Mouse (Mus musculus) urinary bladder, postnatal 4 days (tissue): ENCODE data around the gene Gm10322.

Experiments used
- DNase-seq, 2 experiments: peaks; one replicate each; pipeline ENCODE4 v3.0.0; 2021 to 2022; ENCODE audit warnings: low spot score in 2 of 2

The Gm10322 gene

DNA sequence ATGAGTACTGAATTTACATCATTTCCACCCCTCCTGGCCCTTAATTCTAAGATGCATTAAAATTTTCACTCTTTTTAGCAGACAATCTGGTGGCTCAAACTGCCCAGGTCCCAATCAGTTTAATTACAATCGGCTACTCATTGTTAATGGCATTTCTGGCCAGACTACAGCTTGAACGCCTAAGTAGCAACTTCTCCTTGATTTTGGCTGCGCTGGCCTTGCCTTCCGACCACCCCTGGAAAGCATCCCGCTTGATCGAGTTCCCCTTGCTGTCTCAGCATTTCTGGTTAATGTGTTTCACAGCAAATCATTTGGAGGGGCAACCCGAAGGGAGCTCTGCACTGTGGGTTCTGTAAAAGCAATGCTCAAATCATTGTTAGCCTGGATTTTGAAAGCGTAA, 13.8 kb upstream of the Gm10322 start:
- DNase-seq: no peak

- no peak for DNase-seq
Measured at GRCm38 (mm10) chr10:59602891-59603290, 13.0 kb upstream of the Gm10322 start.

- DNase-seq: no peak
Measured at GRCm38 (mm10) chr10:59603843-59604242, 12.0 kb upstream of the Gm10322 start.

DNA sequence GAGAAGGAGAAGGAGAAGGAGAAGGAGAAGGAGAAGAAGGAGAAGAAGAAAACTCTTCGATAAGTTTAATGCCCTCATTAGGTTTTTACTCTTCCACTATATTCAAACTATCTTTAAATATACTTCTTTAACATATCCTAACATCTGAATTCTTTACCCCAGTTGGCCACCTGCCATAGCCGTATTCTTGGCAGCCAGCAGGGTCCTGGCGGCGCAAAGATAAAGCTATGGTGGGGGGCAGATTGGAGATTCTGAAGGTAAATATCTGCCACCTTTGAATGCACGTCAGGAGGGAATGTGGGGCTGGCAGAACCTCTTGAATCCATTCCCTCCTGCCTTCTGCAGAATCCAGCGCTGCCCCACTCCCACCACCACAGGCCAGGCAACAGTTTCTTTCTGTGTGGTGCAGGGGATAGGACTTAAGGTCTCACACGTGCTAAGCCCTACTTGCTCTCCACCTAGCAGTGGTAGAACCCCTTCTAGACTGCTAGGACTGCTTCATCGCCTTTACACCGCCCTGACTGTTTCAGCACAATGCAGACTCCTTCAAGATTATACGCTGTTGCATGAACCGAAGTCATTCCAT, 10.9 kb upstream of the Gm10322 start:
- DNase-seq: no peak

DNA sequence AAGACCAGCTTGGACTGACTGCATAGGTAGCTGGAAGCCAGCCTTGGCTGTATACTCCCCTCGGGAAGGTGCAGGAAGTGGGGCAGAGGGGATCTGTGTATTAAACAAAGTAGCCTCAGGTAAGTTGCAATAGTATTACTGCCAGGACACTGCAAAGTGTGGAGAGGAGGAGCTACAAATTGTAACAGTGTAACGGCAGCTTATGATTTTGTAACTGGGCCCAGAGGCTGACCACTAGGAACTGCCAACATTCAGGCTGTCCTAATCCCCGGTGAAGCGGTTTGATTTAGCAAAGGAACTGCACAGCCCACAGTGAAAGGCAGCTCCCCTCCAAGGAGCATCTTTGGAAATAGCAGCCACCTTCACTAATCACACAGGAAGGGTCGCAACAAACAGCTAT, 2.6 kb upstream of the Gm10322 start:
- no peak for DNase-seq

DNA sequence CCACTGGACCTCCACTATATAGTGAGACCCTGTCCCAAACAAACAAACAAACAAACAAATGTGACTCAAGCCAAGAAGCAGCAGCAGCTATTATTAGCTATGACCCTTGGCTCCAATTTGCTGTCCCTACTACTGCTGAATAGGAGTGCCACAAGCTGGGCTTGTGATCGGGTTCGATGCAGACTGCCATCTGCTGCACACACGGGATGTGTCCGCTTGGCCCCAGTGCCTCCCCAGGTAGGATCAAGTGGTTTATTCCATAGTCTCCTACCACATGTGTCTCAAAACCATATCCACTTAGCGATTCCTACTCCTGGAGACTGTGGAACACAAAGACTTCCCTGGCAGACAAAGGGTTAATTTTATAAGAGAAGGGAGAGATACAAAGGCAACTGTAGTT, 1.7 kb upstream of the Gm10322 start:
- no peak for DNase-seq

GRCm38 (mm10) chr10:59615411-59615810, 452 bp upstream of the Gm10322 start:
- DNase-seq: no peak

DNA sequence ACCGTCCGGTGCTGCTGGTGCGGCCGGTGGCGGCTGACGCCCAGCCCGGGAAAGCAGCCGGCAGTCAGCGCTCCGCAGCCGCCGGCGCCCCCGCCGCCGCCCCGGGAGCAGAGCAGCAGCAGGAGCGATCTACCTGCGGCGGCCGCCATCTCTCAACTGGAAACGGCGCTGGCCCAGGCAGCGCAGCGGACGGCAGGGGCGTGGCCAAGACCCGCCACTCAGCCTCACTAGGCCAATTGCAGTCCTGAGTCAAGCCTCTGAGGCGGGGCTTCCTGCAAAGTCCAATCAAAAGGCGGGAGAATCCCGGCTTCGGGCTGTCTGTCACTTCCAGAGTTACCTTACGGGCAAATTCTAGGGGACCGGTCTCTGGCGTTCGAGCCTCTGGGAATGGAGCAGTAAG, 659 bp downstream of the Gm10322 start, which contains the start of gene Mcu:
Gene Mcu, minus strand, starts transcription at position 171 of the 400 bp plus-strand sequence.
- DNase-seq: peak; percentile 94

GRCm38 (mm10) chr10:59617776-59618175, 1.9 kb downstream of the Gm10322 start:
- no peak for DNase-seq

- no peak for DNase-seq
Measured at GRCm38 (mm10) chr10:59621355-59621754, 5.5 kb downstream of the Gm10322 start.

- no peak for DNase-seq
Measured at GRCm38 (mm10) chr10:59623496-59623895, 7.6 kb downstream of the Gm10322 start.

GRCm38 (mm10) chr10:59628641-59629505, 13.0 kb downstream of the Gm10322 start:
- DNase-seq: no peak

- DNase-seq: no peak
Measured at GRCm38 (mm10) chr10:59629506-59629782, 13.6 kb downstream of the Gm10322 start.

DNA sequence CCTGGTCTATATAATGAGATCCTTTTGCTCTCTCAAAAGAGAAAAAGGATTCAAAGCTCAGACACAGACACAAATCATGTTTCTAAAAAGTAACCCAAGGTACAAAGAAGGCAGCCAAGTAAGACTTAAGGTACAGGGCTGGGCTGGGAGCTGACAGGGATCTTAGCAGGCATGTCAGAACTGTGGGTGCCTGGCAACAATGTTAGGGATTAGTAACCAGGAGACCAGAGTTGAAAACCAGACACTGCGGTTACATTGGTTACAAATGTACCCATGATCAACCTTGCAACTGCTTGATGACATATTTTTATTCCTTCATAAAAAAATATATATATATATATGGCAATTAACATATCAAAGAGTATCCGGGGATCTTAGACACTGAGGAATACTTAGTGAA, 20.2 kb downstream of the Gm10322 start:
- no peak for DNase-seq

- no peak for DNase-seq
Measured at GRCm38 (mm10) chr10:59636751-59637533, 21.1 kb downstream of the Gm10322 start.

DNA sequence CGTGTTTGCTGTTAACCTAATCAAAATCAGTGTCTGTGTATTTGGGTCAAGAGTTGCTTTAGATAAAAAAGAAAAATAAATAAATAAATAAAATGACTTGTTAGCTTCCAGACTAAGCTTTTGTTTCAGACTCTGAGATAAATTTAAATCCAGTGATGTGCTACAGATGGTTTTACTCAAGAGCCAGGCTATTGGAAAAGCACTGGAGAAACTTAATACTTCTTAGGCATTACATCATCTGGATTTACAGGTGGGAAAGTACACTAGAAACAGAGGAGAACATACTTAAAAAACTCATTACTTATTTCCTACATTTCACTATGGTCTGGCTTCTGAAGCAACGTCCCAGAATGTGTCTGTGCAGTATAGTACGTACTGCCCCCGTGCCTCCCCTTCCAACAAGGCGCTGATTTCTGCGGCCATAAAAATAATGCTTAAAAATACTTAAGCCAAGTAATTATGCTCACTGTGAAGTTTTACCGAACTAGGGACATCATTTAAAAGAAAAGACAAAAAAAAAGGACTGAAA, 21.8 kb downstream of the Gm10322 start:
- no peak for DNase-seq

GRCm38 (mm10) chr10:59638576-59638975, 22.7 kb downstream of the Gm10322 start:
- no peak for DNase-seq

DNA sequence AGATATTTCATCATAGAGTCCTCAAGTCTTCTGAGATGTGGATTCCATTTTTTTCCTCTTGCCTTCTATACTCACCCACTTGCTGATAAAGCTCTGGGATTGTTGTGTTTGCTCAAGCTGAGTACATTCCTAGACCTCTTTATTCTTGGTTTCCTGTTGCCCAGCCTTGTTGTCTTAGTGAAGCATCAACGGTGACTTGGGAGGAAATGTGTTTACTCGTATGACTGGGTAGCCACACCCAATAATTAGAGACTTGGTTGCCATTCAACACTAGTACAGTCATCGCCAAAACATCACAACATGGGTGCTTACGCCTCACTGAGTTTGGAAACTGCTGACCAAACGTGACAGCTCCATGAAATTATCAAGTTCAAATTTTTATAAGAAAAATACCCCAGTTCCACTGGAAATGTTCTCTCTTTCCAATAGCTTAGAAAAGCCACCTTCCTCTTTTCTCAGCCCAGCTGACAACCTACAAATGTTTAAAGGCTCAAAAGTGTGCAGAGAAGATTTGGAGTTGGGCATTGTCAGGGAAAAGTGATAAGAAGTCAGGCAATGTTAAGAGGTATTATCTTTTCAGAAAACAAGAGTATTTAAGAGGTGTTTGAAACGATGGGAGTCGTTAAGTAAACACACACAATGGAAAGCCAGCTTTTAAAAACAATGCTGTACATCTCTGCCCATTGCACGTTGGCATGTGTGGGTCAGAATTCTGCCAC, 27.0 kb downstream of the Gm10322 start:
- no peak for DNase-seq

- DNase-seq: no peak
Measured at GRCm38 (mm10) chr10:59643645-59644044, 27.8 kb downstream of the Gm10322 start.

DNA sequence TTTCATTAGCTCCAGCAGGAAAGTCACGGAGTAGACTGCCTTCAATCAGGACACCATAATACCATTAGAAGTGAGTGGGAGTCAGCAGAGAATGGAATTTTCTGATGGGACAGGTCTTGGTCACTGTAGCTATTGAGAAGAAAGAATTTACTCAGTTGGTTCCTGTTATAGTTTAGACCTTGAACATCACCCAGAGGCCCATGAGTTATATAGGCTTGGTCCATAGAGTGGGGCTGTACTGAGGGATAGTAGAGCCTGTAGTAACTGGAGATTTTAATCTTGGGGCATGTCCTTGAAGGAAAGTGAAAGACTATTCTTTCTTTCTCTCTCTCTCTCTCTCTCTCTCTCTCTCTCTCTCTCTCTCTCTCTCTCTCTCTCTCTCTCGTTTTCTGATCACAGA, 28.8 kb downstream of the Gm10322 start:
- DNase-seq: no peak

DNA sequence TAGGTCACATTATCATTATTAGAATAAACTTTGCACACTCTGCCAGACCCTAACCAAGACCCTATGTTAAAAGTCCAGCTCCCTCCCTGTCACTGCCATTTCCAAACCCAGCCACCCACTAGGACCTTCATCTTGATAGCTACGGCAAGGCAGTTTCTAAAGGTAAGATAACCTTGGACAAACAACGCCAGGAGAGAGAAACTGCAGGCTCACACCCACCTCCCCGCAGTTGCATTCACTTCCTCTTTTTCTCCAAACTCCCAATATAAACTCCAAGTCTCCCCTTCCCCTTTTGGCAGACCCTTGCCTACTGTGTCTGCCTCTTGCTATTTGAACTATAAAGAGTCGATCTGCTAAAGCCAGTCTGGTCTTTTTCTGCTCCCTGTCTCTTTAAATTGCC, 29.3 kb downstream of the Gm10322 start:
- DNase-seq: no peak

GRCm38 (mm10) chr10:59646821-59647378, 31.0 kb downstream of the Gm10322 start:
- no peak for DNase-seq
